Mouse (Mus musculus) cortical plate, adult 2 months (tissue): ENCODE results near the gene Fam98b. TPM values are rescaled to one million over a fixed set of nuclear protein-coding genes. Genes with fewer than 3 reads are reported as not detected.
A peak's percentile ranks its signal among the peaks of the same experiment; 100 is the strongest.

Experiments used
- H3K27ac ChIP-seq: fragments of 200-500 bp; 2 replicates; pipeline ENCODE4 v1.5.1; 2012; ENCODE audit warnings: low read length, control low read depth, inconsistent platforms; ENCODE audit not compliant: insufficient read depth
- H3K4me1 ChIP-seq: fragments of 200-500 bp; 2 replicates; pipeline ENCODE4 v1.6.1; 2011; ENCODE audit warnings: low read length; ENCODE audit not compliant: control insufficient read depth, insufficient read depth
- H3K4me3 ChIP-seq: fragments of 200-500 bp; 2 replicates; pipeline ENCODE4 v1.5.1; 2011; ENCODE audit warnings: mild to moderate bottlenecking, low read length, control low read depth; ENCODE audit not compliant: insufficient read depth
- CTCF ChIP-seq: fragments of 200-500 bp; IDR thresholded peaks from 2 replicates; pipeline ENCODE4 v1.5.1; 2011; ENCODE audit warnings: mild to moderate bottlenecking, control low read depth, low read length; ENCODE audit not compliant: insufficient read depth; ENCODE audit errors: extremely low read depth
- POLR2A ChIP-seq: fragments of 200-500 bp; IDR thresholded peaks from 2 replicates; pipeline ENCODE4 v1.6.1; 2011; ENCODE audit warnings: mild to moderate bottlenecking, low read length, control low read depth; ENCODE audit not compliant: insufficient read depth; ENCODE audit errors: extremely low read depth
- polyA plus RNA-seq: library from polyadenylated mRNA; depleted of rRNA; stranded (reverse); fragments of >200 nt; gene quantifications from 2 replicates; pipeline ENCODE4 v1.2.3, GENCODE M21; 2012

Fam98b gene
- polyA plus RNA-seq, 1 experiment, result 34.3 TPM

DNA sequence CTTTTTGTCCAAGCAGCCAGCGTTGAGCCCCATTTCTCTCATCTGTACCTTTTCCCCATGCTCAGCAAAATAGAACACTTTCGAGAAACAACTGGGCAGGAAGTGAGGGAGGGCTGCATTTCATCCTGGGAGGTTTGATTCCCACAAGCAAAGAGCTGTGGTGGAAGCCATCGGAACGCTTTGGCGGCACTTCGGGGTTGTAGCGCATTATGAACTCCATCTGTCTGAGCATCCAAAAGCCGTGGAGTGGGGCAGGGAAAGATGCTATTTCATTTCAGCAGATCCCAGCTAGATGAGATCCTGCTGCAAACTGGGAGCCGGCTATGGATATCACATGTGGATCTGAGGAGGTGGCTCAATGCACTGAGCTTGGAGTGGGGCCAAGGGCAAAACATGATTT is 26.9 kb upstream of the Fam98b start:
- no peak for TF ChIP-seq CTCF
- TF ChIP-seq POLR2A, result no peak
- Histone ChIP-seq H3K27ac (no peak overlapping the region), H3K4me1 (no peaks in the 10 kb centered on the region; the same call in 1 of the 2 replicates), H3K4me3 (no peak overlapping the region)

DNA sequence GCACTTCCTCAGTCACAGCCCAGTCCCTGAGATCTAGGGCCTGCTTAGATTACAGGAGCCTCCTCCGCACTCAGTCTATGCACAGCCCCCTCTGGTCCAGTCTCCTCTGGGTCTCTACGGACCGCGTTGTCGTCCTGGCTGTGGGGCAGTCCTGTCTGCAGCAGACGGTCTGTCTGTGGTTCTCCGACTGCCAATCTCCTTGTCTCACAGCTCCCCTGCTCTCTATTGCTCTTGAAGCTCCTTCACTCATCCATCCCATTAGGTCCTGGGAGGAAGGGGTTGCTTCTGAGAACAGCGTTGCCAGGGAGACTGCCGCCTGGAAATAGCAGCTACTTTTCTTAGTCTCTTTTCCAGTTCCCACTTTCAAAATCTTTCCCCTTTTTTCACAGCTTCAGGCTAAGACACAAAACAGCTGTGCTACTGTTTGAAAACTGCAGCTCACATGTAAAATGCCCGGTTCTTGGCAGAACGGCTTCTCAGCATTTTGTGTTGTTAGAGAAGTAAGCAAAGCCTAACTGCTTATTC is 20.9 kb upstream of the Fam98b start:
- Histone ChIP-seq H3K27ac (peak overlapping the region; percentile 45; the same call in 1 of the 2 replicates), H3K4me1 (peaks cover 5% of the 10 kb centered on the region), H3K4me3 (no peak overlapping the region)
- TF ChIP-seq CTCF, result no peak

DNA sequence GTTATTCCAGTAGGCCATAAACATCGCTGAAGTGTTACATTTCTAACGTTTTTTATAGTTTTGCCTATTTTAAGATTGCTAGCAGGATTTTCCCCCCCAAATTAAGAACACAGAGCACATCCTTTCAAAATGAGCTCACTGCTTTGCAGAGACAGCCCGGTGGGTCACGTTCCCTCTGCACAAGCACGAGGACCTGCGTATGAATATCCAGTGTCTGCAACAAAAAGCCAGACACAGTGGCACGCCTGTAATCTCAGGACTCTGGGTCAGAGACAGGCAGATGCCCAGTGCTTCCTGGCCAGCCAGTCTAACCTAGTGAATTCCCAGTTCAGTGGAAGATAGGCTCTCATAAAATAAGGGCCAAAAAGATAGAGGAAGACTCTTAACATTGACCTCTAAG is 19.3 kb upstream of the Fam98b start:
- no peak overlapping the region for H3K27ac ChIP-seq
- H3K4me3 ChIP-seq, result no peak overlapping the region
- peaks cover 5% of the 10 kb centered on the region for H3K4me1 ChIP-seq
- TF ChIP-seq CTCF (no peak), POLR2A (no peak)

DNA sequence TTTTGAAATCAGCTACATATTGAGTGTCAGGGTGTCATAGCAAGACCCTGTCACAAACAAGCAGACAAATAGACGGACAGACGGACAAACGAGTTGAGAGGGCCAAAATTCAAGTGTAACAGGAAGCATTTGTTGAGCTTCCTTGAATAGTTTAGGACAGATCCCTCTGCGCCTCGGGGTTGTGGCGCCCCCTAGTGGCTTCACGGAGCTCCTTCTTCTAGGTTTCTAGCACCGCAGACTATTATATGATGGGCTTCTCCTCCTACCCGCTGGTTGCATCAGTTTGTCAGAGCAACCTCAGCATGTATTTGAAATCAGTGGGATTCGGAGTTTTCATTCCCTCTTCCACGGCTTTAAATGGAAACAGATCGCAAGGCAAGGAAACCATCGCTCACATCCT is 18.3 kb upstream of the Fam98b start:
- no peak for TF ChIP-seq POLR2A
- peak; percentile 89 for TF ChIP-seq CTCF
- peak overlapping the region; percentile 6; the same call in 1 of the 2 replicates for H3K4me3 ChIP-seq
- no peak overlapping the region for H3K27ac ChIP-seq
- peaks cover 5% of the 10 kb centered on the region for H3K4me1 ChIP-seq

DNA sequence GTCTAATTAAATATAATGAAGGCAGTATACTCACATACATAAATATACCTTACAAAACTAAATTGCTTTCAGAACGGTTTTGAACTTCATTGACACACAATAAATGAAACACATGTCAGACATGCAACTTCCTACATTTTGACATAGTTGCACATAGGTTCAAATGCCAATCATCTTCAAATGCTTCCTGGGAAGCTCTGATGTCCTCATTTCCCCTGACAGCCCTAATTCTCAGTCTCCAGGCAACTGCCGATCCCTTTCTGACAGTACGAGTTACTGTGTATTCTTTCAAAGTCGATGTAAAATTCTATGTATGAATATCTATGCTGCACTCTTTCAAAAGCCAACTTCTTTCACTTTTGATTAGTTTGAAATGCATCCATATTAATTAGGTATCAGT is 7.6 kb upstream of the Fam98b start:
- Histone ChIP-seq H3K27ac (no peak overlapping the region), H3K4me1 (no peaks in the 10 kb centered on the region), H3K4me3 (no peak overlapping the region)
- TF ChIP-seq POLR2A, result no peak
- no peak for TF ChIP-seq CTCF

DNA sequence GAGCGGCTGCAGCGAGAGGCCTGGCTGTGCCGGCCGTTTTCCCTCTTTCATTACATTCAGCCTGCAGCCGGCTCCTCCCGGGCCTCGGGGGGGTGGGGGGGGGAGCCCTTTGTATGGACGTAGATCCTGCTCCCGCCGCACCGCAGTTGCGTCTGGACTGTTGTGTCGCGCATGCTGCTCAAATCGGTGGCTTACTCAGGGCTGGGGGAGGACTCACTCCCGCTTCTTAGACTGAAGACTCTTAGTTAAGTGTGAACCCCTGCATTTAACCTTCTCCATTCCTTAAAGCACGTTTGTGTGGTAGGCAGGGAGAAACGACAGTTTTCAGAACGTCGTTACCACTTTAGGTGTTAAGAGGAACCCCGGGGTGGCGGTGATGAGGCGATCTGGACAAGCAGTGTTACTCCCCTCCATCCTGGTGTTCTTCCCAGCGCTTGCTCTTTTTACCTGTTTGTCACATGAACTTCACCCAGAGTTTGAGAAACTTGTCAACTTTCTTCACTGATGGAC is 517 bp downstream of the Fam98b start:
- no peak overlapping the region for H3K27ac ChIP-seq
- no peak for TF ChIP-seq POLR2A
- no peak for TF ChIP-seq CTCF
- H3K4me1 ChIP-seq, result peaks cover 2% of the 10 kb centered on the region; the same call in 1 of the 2 replicates
- peak overlapping the region; percentile 84 for H3K4me3 ChIP-seq

DNA sequence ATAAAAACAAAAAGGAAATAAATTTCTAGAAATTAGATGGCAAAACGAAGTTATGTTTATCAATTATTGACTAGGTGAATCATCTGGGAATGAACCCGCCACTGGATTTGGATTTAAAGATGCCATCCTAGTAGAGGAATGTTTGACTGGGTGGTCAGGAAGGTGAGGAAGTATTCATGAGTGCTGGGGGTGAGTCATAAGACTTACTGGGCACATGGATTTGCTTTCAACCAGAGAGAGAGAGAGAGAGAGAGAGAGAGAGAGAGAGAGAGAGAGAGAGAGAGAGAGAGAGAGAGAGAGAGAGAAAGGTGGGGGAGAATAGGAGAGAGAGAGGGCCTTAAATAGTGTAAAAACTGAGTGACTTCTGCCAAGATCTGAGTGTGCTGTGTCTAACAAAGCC is 5.9 kb downstream of the Fam98b start:
- peaks cover under 1% of the 10 kb centered on the region; the same call in 1 of the 2 replicates for H3K4me1 ChIP-seq
- H3K27ac ChIP-seq, result no peak overlapping the region
- TF ChIP-seq CTCF (no peak), POLR2A (no peak)
- no peak overlapping the region for H3K4me3 ChIP-seq

DNA sequence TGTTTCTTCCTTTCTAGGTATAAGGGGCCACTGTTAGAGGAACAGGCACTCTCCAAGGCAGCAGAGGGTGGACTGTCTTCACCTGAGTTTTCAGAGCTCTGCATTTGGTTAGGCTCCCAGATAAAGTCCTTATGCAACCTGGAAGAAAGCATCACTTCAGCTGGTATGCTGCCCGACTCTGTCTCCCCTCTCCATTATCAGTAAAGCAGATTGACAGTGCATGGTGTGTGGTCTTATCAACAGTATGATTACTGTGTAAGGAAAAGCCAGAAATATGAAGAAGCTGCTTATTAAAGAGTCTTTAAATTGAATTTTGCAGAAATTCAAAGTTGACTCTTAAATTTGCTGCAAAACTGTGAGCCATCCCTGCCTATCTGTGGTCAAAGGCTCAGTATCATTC is 8.1 kb downstream of the Fam98b start:
- no peak overlapping the region for H3K4me3 ChIP-seq
- no peaks in the 10 kb centered on the region for H3K4me1 ChIP-seq
- TF ChIP-seq CTCF, result no peak
- no peak for TF ChIP-seq POLR2A
- no peak overlapping the region for H3K27ac ChIP-seq

DNA sequence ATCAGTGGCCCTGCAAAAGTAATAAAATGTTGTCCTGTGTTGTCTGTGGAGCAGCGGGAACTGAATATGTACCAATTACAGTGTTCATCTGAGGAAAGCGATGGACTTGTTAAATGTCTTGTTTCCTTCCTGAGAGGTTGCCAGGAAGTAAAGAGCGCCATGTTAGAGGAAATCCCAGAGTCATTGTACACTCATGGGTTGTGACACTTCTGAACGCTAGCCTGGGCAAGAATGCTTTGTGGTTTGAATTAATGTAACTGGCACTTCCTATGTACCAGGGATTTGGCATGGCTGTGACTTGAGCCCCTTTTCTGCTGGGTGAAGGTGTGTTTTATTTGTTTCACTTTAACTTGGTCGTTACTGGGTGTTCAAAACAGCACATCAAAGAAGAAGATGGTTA is 12.6 kb downstream of the Fam98b start:
- H3K4me3 ChIP-seq, result no peak overlapping the region
- TF ChIP-seq CTCF (no peak), POLR2A (no peak)
- no peak overlapping the region for H3K27ac ChIP-seq
- no peaks in the 10 kb centered on the region for H3K4me1 ChIP-seq

DNA sequence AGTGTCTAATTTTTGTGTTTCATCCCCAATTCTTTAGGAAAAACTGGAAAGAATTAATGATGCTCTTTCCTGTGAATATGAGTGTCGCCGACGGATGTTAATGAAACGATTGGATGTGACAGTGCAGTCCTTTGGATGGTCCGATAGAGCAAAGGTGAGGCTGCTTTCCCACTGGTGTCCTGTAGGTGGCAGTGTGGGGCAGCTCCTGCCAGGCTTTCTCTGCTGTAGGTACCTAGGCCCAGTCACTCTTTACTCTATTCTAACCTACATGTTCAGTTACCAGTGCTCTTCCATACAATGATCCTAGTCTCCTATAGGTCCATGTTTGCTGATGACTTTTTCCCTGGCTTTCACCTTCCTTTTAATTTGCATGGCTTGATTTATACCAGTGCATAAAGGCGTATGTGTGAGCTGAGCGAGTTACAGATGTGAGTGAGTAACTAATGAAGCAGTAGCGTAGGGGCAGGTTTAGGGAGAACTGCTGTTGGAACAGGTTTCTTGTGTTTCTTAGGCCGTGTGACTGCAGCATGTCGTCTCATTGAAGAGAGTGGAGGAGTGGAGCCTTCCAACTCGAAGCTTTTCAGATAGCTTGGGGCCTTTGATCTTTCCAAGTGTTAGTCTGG is 14.4 kb downstream of the Fam98b start:
- Histone ChIP-seq H3K4me3 (no peak overlapping the region), H3K4me1 (no peaks in the 10 kb centered on the region), H3K27ac (no peak overlapping the region)
- TF ChIP-seq CTCF, result peak; percentile 83
- TF ChIP-seq POLR2A, result no peak

DNA sequence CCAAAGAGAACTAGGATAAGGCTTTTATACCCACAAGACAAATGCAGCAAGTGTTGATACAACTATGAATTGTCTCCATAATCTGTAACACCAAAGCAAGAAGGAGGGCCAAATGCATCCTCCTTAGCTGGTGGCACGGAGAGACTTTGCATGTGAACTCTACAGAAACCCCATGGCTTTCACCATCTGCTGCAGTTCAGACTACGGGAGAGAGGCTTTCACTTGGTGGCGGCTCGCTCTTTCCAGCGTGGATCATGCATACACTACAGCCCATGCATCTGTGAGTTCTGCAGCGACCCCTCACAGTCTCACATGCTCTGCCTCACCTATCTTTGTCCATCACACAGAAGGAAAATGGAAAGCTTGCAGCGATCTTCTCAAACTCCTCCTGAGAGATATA is 38.8 kb downstream of the Fam98b start:
- no peaks in the 10 kb centered on the region for H3K4me1 ChIP-seq
- TF ChIP-seq POLR2A, result no peak
- no peak for TF ChIP-seq CTCF
- H3K27ac ChIP-seq, result no peak overlapping the region
- H3K4me3 ChIP-seq, result no peak overlapping the region
